Mouse (Mus musculus) testis, adult 2 months (tissue): Measurements from ENCODE around the gene Far2. TPM values are rescaled to one million over a fixed set of nuclear protein-coding genes. Genes with fewer than 3 reads are reported as not detected.
"Not testable (repeated sequence)": the region's sequence is repeated elsewhere in the genome, so short reads cannot be mapped to it uniquely, and the experiment has no call there.

Source experiments
- H3K27ac ChIP-seq: fragments of 200-500 bp; 2 replicates; pipeline ENCODE4 v1.5.1; 2012; ENCODE audit warnings: low read depth, low read length; ENCODE audit not compliant: control insufficient read depth, insufficient read depth
- H3K27me3 ChIP-seq: fragments of 200-500 bp; 2 replicates; pipeline ENCODE4 v1.6.1; 2012; ENCODE audit warnings: mild to moderate bottlenecking, low read length, moderate library complexity; ENCODE audit not compliant: control insufficient read depth, insufficient read depth
- H3K36me3 ChIP-seq: fragments of 200-500 bp; 2 replicates; pipeline ENCODE4 v1.6.1; 2012; ENCODE audit warnings: mild to moderate bottlenecking, low read length; ENCODE audit not compliant: control insufficient read depth, insufficient read depth
- H3K4me1 ChIP-seq: fragments of 200-500 bp; 2 replicates; pipeline ENCODE4 v1.6.1; 2012; ENCODE audit warnings: low read length; ENCODE audit not compliant: control insufficient read depth, insufficient read depth
- H3K4me3 ChIP-seq: fragments of 200-500 bp; 2 replicates; pipeline ENCODE4 v1.5.1; 2012; ENCODE audit warnings: low read depth, mild to moderate bottlenecking, low read length, moderate library complexity, mixed read lengths; ENCODE audit not compliant: control insufficient read depth
- CTCF ChIP-seq: fragments of 200-500 bp; IDR thresholded peaks from 2 replicates; pipeline ENCODE4 v1.5.1; 2012; ENCODE audit warnings: low read depth, mild to moderate bottlenecking, inconsistent platforms, low read length, moderate library complexity; ENCODE audit not compliant: control insufficient read depth, insufficient read depth, insufficient replicate concordance
- POLR2A ChIP-seq: fragments of 200-500 bp; IDR thresholded peaks from 2 replicates; pipeline ENCODE4 v1.6.1; 2012; ENCODE audit warnings: low read depth, mild to moderate bottlenecking, inconsistent platforms, low read length, moderate library complexity; ENCODE audit not compliant: control insufficient read depth
- polyA plus RNA-seq: library from polyadenylated mRNA; depleted of rRNA; stranded (reverse); fragments of >200 nt; gene quantifications from 2 replicates; pipeline ENCODE4 v1.2.3, GENCODE M21; 2012

Far2 gene
- polyA plus RNA-seq, 1 experiment = 0.68 TPM

- Histone ChIP-seq H3K27ac (no peak overlapping the region), H3K27me3 (no peaks in the 10 kb centered on the region), H3K36me3 (no peaks in the 10 kb centered on the region), H3K4me3 (no peak overlapping the region), H3K4me1 (no peaks in the 10 kb centered on the region)
- TF ChIP-seq POLR2A = no peak
- no peak for TF ChIP-seq CTCF
These were observed 69.8 kb downstream of the Far2 start for GRCm38 (mm10) chr6:148116907-148117306.

- no peak for TF ChIP-seq POLR2A
- no peak for TF ChIP-seq CTCF
- no peak overlapping the region for H3K4me3 ChIP-seq
- H3K36me3 ChIP-seq = no peaks in the 10 kb centered on the region
- H3K27ac ChIP-seq = no peak overlapping the region
- H3K4me1 ChIP-seq = no peaks in the 10 kb centered on the region
- H3K27me3 ChIP-seq = no peaks in the 10 kb centered on the region
These were observed 70.6 kb downstream of the Far2 start for GRCm38 (mm10) chr6:148117696-148118095.

- TF ChIP-seq POLR2A (no peak), CTCF (no peak)
- Histone ChIP-seq H3K36me3 (no peaks in the 10 kb centered on the region), H3K27me3 (no peaks in the 10 kb centered on the region), H3K4me1 (no peaks in the 10 kb centered on the region), H3K4me3 (no peak overlapping the region), H3K27ac (no peak overlapping the region)
These were observed 73.6 kb downstream of the Far2 start for GRCm38 (mm10) chr6:148120703-148121102.

- H3K4me1 ChIP-seq, H3K27ac ChIP-seq, H3K4me3 ChIP-seq, H3K36me3 ChIP-seq, H3K27me3 ChIP-seq: not testable (repeated sequence)
These were observed 79.8 kb downstream of the Far2 start for GRCm38 (mm10) chr6:148126851-148127250.

GRCm38 (mm10) chr6:148132314-148132713 lies 85.3 kb downstream of the Far2 start:
- Histone ChIP-seq H3K27me3 (no peaks in the 10 kb centered on the region), H3K4me3 (no peak overlapping the region), H3K27ac (no peak overlapping the region), H3K36me3 (no peaks in the 10 kb centered on the region), H3K4me1 (no peaks in the 10 kb centered on the region)
- TF ChIP-seq POLR2A (no peak), CTCF (no peak)

- H3K36me3 ChIP-seq = no peaks in the 10 kb centered on the region
- no peak overlapping the region for H3K4me3 ChIP-seq
- H3K27me3 ChIP-seq = no peaks in the 10 kb centered on the region
- H3K4me1 ChIP-seq = no peaks in the 10 kb centered on the region
- no peak overlapping the region for H3K27ac ChIP-seq
- TF ChIP-seq CTCF = no peak
- no peak for TF ChIP-seq POLR2A
These were observed 86.5 kb downstream of the Far2 start for GRCm38 (mm10) chr6:148133536-148133935.

- Histone ChIP-seq H3K27me3 (no peaks in the 10 kb centered on the region), H3K4me3 (no peak overlapping the region), H3K36me3 (no peaks in the 10 kb centered on the region), H3K4me1 (no peaks in the 10 kb centered on the region), H3K27ac (no peak overlapping the region)
- TF ChIP-seq CTCF (peak; percentile 97; the same call in 1 of the 2 replicates), POLR2A (no peak)
These were observed 88.8 kb downstream of the Far2 start for GRCm38 (mm10) chr6:148135769-148136382.
